Mouse (Mus musculus) heart, embryonic 16.5 days (tissue): Measurements from ENCODE around the gene Gcsam. TPM values are rescaled to one million over a fixed set of nuclear protein-coding genes. Genes with fewer than 3 reads are reported as not detected.

Experiments
- ATAC-seq: fragments of 200-750 bp; cut with Nextera tagmentation; replicated peaks from 2 replicates; pipeline ENCODE4 v1.8.0; 2017; ENCODE audit warnings: moderate number of reproducible peaks; ENCODE audit not compliant: insufficient read depth, low FRiP score; ENCODE audit errors: extremely low read depth
- H3K27ac ChIP-seq: fragments of 300-500 bp; sonication (generic); 2 replicates; pipeline ENCODE4 v1.5.1; 2014; ENCODE audit warnings: mild to moderate bottlenecking, low read length, control low read depth, moderate library complexity
- H3K27me3 ChIP-seq: fragments of 300-500 bp; sonication (generic); 2 replicates; pipeline ENCODE4 v1.6.1; 2014; ENCODE audit warnings: low read length, mixed read lengths; ENCODE audit not compliant: control insufficient read depth, insufficient read depth
- H3K36me3 ChIP-seq: fragments of 300-500 bp; sonication (generic); 2 replicates; pipeline ENCODE4 v1.6.1; 2014; ENCODE audit not compliant: control insufficient read depth, insufficient read depth
- H3K4me1 ChIP-seq: fragments of 300-500 bp; sonication (generic); 2 replicates; pipeline ENCODE4 v1.6.1; 2014; ENCODE audit warnings: low read length, mixed read lengths; ENCODE audit not compliant: control insufficient read depth, insufficient read depth
- H3K4me2 ChIP-seq: fragments of 300-500 bp; sonication (generic); 2 replicates; pipeline ENCODE4 v1.6.1; 2014; ENCODE audit warnings: low read depth, mild to moderate bottlenecking, control low read depth, low read length
- H3K4me3 ChIP-seq: fragments of 300-500 bp; sonication (generic); 2 replicates; pipeline ENCODE4 v1.5.1; 2014; ENCODE audit warnings: mild to moderate bottlenecking, control low read depth, low read length
- H3K9ac ChIP-seq: fragments of 300-500 bp; sonication (generic); 2 replicates; pipeline ENCODE4 v1.6.1; 2014; ENCODE audit warnings: low read length, control low read depth
- H3K9me3 ChIP-seq: fragments of 300-500 bp; sonication (generic); replicated peaks from 2 replicates; pipeline ENCODE4 v1.6.1; 2016; ENCODE audit warnings: low read length; ENCODE audit not compliant: control insufficient read depth
- WGBS: fragments of 180-500 bp; shearing (Covaris S2); extraction: QIAGEN DNeasy Blood & Tissue Kit; methylation state at CpG from one replicate; pipeline ENCODE4 v1.1.7; 2014; 5-methylcytosine and 5-hydroxymethylcytosine counted together
- polyA plus RNA-seq: library from polyadenylated mRNA; unstranded; fragments of >200 nt; fragmentation: Nextera tagmentation; extraction: Ambion mirVana; gene quantifications from 2 replicates; pipeline ENCODE4 v1.2.1, GENCODE M21; 2015

The Gcsam gene
- polyA plus RNA-seq, 1 experiment from 2014 or later = 0.53 TPM

- ATAC-seq = no peak
- Histone ChIP-seq H3K27ac (no peak overlapping the region), H3K36me3 (no peaks in the 10 kb centered on the region), H3K4me3 (no peak overlapping the region), H3K4me2 (no peak overlapping the region), H3K9ac (no peak overlapping the region), H3K9me3 (no peaks in the 10 kb centered on the region), H3K27me3 (no peaks in the 10 kb centered on the region), H3K4me1 (no peaks in the 10 kb centered on the region)
- WGBS = 64% methylated on average over 10 of the region's 10 CpGs
Observed at GRCm38 (mm10) chr16:45640070-45640762, 30.0 kb downstream of the Gcsam start.

- no peaks in the 10 kb centered on the region for H3K27me3 ChIP-seq
- H3K4me3 ChIP-seq = no peak overlapping the region
- no peak overlapping the region for H3K27ac ChIP-seq
- no peak for ATAC-seq
- no peak overlapping the region for H3K4me2 ChIP-seq
- H3K9ac ChIP-seq = no peak overlapping the region
- no peaks in the 10 kb centered on the region for H3K9me3 ChIP-seq
- WGBS = 53% methylated on average over 3 of the region's 3 CpGs
- H3K36me3 ChIP-seq = no peaks in the 10 kb centered on the region
- H3K4me1 ChIP-seq = no peaks in the 10 kb centered on the region
Observed at GRCm38 (mm10) chr16:45641301-45641700, 31.1 kb downstream of the Gcsam start.

GRCm38 (mm10) chr16:45643944-45644343, 33.8 kb downstream of the Gcsam start:
- no peaks in the 10 kb centered on the region for H3K4me1 ChIP-seq
- H3K27me3 ChIP-seq = no peaks in the 10 kb centered on the region
- 78% methylated on average over 3 of the region's 3 CpGs for WGBS

GRCm38 (mm10) chr16:45644380-45644779, 34.2 kb downstream of the Gcsam start:
- no peak overlapping the region for H3K4me2 ChIP-seq
- H3K4me1 ChIP-seq = no peaks in the 10 kb centered on the region
- H3K27me3 ChIP-seq = no peaks in the 10 kb centered on the region
- WGBS = 45% methylated on average over 6 of the region's 6 CpGs
- H3K9me3 ChIP-seq = no peaks in the 10 kb centered on the region
- H3K9ac ChIP-seq = no peak overlapping the region
- no peak overlapping the region for H3K27ac ChIP-seq
- ATAC-seq = no peak
- no peak overlapping the region for H3K4me3 ChIP-seq
- no peaks in the 10 kb centered on the region for H3K36me3 ChIP-seq

More at GRCm38 (mm10) chr16:45643944-45644343, 33.8 kb downstream of the Gcsam start:
- no peaks in the 10 kb centered on the region for H3K36me3 ChIP-seq
- H3K9ac ChIP-seq = no peak overlapping the region
- H3K27ac ChIP-seq = no peak overlapping the region
- ATAC-seq = no peak
- no peak overlapping the region for H3K4me2 ChIP-seq
- no peaks in the 10 kb centered on the region for H3K9me3 ChIP-seq
- H3K4me3 ChIP-seq = no peak overlapping the region

GRCm38 (mm10) chr16:45651497-45651896, 41.3 kb downstream of the Gcsam start:
- Histone ChIP-seq H3K4me1 (peaks cover 11% of the 10 kb centered on the region; the same call in 1 of the 2 replicates), H3K4me3 (no peak overlapping the region), H3K4me2 (no peak overlapping the region), H3K27me3 (no peaks in the 10 kb centered on the region; the same call in 1 of the 2 replicates), H3K9ac (no peak overlapping the region), H3K27ac (no peak overlapping the region), H3K36me3 (no peaks in the 10 kb centered on the region), H3K9me3 (no peaks in the 10 kb centered on the region)
- no peak for ATAC-seq
- WGBS = 50% methylated on average over 2 of the region's 2 CpGs

- H3K27ac ChIP-seq = no peak overlapping the region
- H3K36me3 ChIP-seq = no peaks in the 10 kb centered on the region
- H3K9ac ChIP-seq = peak overlapping the region; percentile 54; the same call in 1 of the 2 replicates
- ATAC-seq = no peak
- peak overlapping the region; percentile 84 for H3K4me2 ChIP-seq
- peaks cover 11% of the 10 kb centered on the region; the same call in 1 of the 2 replicates for H3K4me1 ChIP-seq
- H3K4me3 ChIP-seq = peak overlapping the region; percentile 45
- H3K9me3 ChIP-seq = no peaks in the 10 kb centered on the region
- 10% methylated on average over 17 of the region's 17 CpGs for WGBS
- no peaks in the 10 kb centered on the region; the same call in 1 of the 2 replicates for H3K27me3 ChIP-seq
Observed at GRCm38 (mm10) chr16:45653009-45653933, 43.1 kb downstream of the Gcsam start.

- H3K9ac ChIP-seq = peak within 1 kb of the TSS; percentile 54; the same call in 1 of the 2 replicates
- H3K9me3 ChIP-seq = no peaks in the 10 kb centered on the region
- no peaks in the 10 kb centered on the region for H3K36me3 ChIP-seq
- peaks cover 11% of the 10 kb centered on the region; the same call in 1 of the 2 replicates for H3K4me1 ChIP-seq
- H3K27me3 ChIP-seq = no peaks in the 10 kb centered on the region; the same call in 1 of the 2 replicates
- H3K4me2 ChIP-seq = peak within 1 kb of the TSS; percentile 84
- WGBS = 4% methylated on average over 20 of the region's 20 CpGs
- peak within 1 kb of the TSS; percentile 45 for H3K4me3 ChIP-seq
- H3K27ac ChIP-seq = no peak within 1 kb of the TSS
- no peak for ATAC-seq
Observed at GRCm38 (mm10) chr16:45653934-45654332, 43.8 kb downstream of the Gcsam start, which contains the start of gene BC016579. TSS of gene BC016579 (minus strand) at chr16:45654068.

GRCm38 (mm10) chr16:45654465-45654864, 44.3 kb downstream of the Gcsam start:
- H3K27ac ChIP-seq = no peak overlapping the region
- no peaks in the 10 kb centered on the region for H3K36me3 ChIP-seq
- 70% methylated on average over 9 of the region's 9 CpGs for WGBS
- H3K4me3 ChIP-seq = no peak overlapping the region
- no peak overlapping the region for H3K4me2 ChIP-seq
- ATAC-seq = no peak
- no peaks in the 10 kb centered on the region; the same call in 1 of the 2 replicates for H3K27me3 ChIP-seq
- no peaks in the 10 kb centered on the region for H3K9me3 ChIP-seq
- peaks cover 11% of the 10 kb centered on the region; the same call in 1 of the 2 replicates for H3K4me1 ChIP-seq
- H3K9ac ChIP-seq = no peak overlapping the region
